Mouse (Mus musculus): Measurements from ENCODE around the gene Gc. TPM values are rescaled to one million over a fixed set of nuclear protein-coding genes. Genes with fewer than 3 reads are reported as not detected.
A peak's percentile ranks its signal among the peaks of the same experiment; 100 is the strongest.

The Gc gene
- polyA plus RNA-seq (2016; fragmentation: Nextera tagmentation; extraction: Ambion mirVana) = not detected in 2 replicates

- no peak within 1 kb of the TSS for H3K4me3 ChIP-seq
- H3K27ac ChIP-seq = no peak within 1 kb of the TSS
- no peaks in the 10 kb centered on the region for H3K27me3 ChIP-seq (ENCODE audit: insufficient read depth, poor library complexity, severe bottlenecking)
- H3K36me3 ChIP-seq = no peaks in the 10 kb centered on the region
- no peak for DNase-seq (ENCODE audit: low spot score)
- WGBS = 75% methylated on average over 5 of the region's 5 CpGs
- H3K9me3 ChIP-seq = no peaks in the 10 kb centered on the region
- no peaks in the 10 kb centered on the region for H3K4me1 ChIP-seq (replicated peaks)
Measured at GRCm38 (mm10) chr5:89457554-89458062, at the start of gene Gc. Gc (minus strand) TSS chr5:89457898.

DNA sequence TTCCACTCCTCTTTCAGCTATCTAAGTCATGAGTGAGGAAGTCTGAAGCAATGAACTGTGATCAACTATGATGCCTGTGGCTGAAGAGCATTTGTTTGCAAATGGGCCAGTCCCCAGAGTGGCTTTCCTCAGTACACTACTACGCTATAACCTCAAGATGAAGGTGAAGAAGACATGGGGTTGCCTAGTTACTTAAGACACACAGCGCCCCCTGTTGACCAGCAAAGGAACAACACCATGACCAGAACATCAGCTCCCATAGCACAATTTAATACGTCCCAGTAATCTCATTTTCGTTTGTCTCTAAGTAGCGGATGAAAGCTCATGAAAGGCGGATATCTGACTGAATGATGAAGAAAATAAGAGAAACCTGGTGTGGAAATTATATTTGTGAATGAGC lies 42.5 kb upstream of the Gc start:
- DNase-seq (ENCODE audit: low spot score) = no peak
- no peak overlapping the region for H3K4me3 ChIP-seq

DNA sequence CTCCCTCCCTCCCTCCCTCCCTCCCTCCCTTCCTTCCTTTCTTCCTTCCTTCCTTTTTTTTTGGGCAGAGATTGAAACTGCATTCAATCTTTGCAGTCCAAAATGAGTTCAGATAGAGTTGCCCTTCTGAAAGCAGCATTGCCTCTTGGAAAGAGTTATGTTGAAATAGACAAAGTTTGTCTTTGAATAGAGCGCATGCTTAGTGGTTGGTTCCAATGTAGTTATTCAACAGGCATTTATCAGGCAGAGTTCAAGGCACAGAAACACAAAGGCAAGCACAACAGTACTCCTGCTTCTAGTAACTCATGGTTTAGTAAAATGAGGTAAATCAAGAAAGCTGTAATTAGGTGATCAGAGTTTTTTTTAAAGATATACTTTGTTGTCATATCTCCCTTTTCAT lies 34.9 kb upstream of the Gc start:
- 91% methylated on average over 1 of the region's 1 CpGs for WGBS

More for the DNA sequence above, 42.5 kb upstream of the Gc start:
- 61% methylated on average over 6 of the region's 6 CpGs for WGBS
- no peaks in the 10 kb centered on the region for H3K4me1 ChIP-seq (replicated peaks)
- H3K27ac ChIP-seq = no peak overlapping the region
- H3K9me3 ChIP-seq = no peaks in the 10 kb centered on the region
- no peaks in the 10 kb centered on the region for H3K36me3 ChIP-seq
- H3K27me3 ChIP-seq (ENCODE audit: insufficient read depth, poor library complexity, severe bottlenecking) = no peaks in the 10 kb centered on the region

GRCm38 (mm10) chr5:89470483-89470882 lies 12.8 kb upstream of the Gc start:
- Histone ChIP-seq H3K9me3 (no peaks in the 10 kb centered on the region), H3K4me3 (no peak overlapping the region), H3K27ac (no peak overlapping the region), H3K36me3 (no peaks in the 10 kb centered on the region), H3K27me3 (ENCODE audit: insufficient read depth, poor library complexity, severe bottlenecking) (no peaks in the 10 kb centered on the region), H3K4me1 (replicated peaks) (no peaks in the 10 kb centered on the region)
- 70% methylated on average over 4 of the region's 4 CpGs for WGBS
- DNase-seq (ENCODE audit: low spot score) = no peak

More for the DNA sequence above, 34.9 kb upstream of the Gc start:
- no peaks in the 10 kb centered on the region for H3K27me3 ChIP-seq (ENCODE audit: insufficient read depth, poor library complexity, severe bottlenecking)
- no peaks in the 10 kb centered on the region for H3K9me3 ChIP-seq
- no peak overlapping the region for H3K27ac ChIP-seq
- DNase-seq (ENCODE audit: low spot score) = no peak
- no peak overlapping the region for H3K4me3 ChIP-seq
- no peaks in the 10 kb centered on the region for H3K4me1 ChIP-seq (replicated peaks)
- H3K36me3 ChIP-seq = no peaks in the 10 kb centered on the region

GRCm38 (mm10) chr5:89467886-89468285 lies 10.2 kb upstream of the Gc start:
- 83% methylated on average over 2 of the region's 2 CpGs for WGBS
- no peaks in the 10 kb centered on the region for H3K4me1 ChIP-seq (replicated peaks)
- H3K4me3 ChIP-seq = no peak overlapping the region
- H3K36me3 ChIP-seq = no peaks in the 10 kb centered on the region
- H3K27ac ChIP-seq = no peak overlapping the region
- no peaks in the 10 kb centered on the region for H3K27me3 ChIP-seq (ENCODE audit: insufficient read depth, poor library complexity, severe bottlenecking)
- no peak for DNase-seq (ENCODE audit: low spot score)
- H3K9me3 ChIP-seq = no peaks in the 10 kb centered on the region

GRCm38 (mm10) chr5:89467045-89467444 lies 9.3 kb upstream of the Gc start:
- Histone ChIP-seq H3K4me3 (no peak overlapping the region), H3K27me3 (ENCODE audit: insufficient read depth, poor library complexity, severe bottlenecking) (no peaks in the 10 kb centered on the region), H3K9me3 (no peaks in the 10 kb centered on the region), H3K36me3 (no peaks in the 10 kb centered on the region), H3K4me1 (replicated peaks) (no peaks in the 10 kb centered on the region), H3K27ac (no peak overlapping the region)
- no peak for DNase-seq (ENCODE audit: low spot score)
- WGBS = 79% methylated on average over 1 of the region's 1 CpGs

DNA sequence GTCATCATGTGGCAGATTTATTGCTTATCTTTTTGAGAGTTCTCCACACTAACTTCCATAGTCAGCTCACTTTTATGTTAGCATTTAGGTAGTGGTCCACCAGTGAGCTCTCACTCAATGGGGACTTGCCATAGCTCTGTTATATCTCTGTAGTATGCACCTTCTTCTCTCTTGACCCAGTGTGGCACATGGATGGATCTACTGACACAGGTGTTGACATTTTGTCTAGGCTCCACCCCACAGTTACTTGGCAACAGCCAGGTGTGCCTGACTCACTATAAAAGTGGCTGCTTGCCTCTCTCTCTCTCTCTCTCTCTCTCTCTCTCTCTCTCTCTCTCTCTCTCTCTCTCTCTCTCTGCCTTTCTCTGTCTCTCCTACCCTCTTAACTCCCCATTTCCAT lies 8.6 kb upstream of the Gc start:
- H3K27me3 ChIP-seq (ENCODE audit: insufficient read depth, poor library complexity, severe bottlenecking) = no peaks in the 10 kb centered on the region
- no peak for DNase-seq (ENCODE audit: low spot score)

GRCm38 (mm10) chr5:89461817-89462216 lies 4.1 kb upstream of the Gc start:
- Histone ChIP-seq H3K27ac (no peak overlapping the region), H3K4me3 (no peak overlapping the region), H3K4me1 (replicated peaks) (no peaks in the 10 kb centered on the region), H3K9me3 (no peaks in the 10 kb centered on the region), H3K27me3 (ENCODE audit: insufficient read depth, poor library complexity, severe bottlenecking) (no peaks in the 10 kb centered on the region), H3K36me3 (no peaks in the 10 kb centered on the region)
- no peak for DNase-seq (ENCODE audit: low spot score)
- 78% methylated on average over 4 of the region's 4 CpGs for WGBS

More for the DNA sequence above, 8.6 kb upstream of the Gc start:
- H3K27ac ChIP-seq = no peak overlapping the region
- H3K9me3 ChIP-seq = no peaks in the 10 kb centered on the region
- H3K36me3 ChIP-seq = no peaks in the 10 kb centered on the region
- no peak overlapping the region for H3K4me3 ChIP-seq
- H3K4me1 ChIP-seq (replicated peaks) = no peaks in the 10 kb centered on the region

DNA sequence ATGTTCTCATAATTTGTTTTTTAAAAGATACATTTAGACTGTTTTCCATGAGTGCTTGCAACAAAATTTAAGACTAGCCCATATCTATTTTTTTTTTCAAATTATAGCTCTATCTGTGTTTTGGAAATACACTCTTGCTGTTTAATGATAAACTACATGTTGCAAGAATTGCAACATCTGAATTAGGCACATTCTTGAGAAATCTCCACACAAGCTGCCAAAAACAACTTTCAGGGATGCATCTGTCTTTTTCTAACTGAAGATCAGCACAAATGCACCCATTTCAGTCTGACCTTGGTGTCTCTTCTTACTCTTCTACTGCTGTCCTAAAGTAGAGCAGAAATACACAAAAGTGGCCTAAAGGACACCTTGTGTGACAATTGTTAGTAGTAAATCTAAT lies 1.9 kb upstream of the Gc start:
- Histone ChIP-seq H3K9me3 (no peaks in the 10 kb centered on the region), H3K36me3 (no peaks in the 10 kb centered on the region), H3K4me3 (no peak overlapping the region), H3K27ac (no peak overlapping the region), H3K27me3 (ENCODE audit: insufficient read depth, poor library complexity, severe bottlenecking) (no peaks in the 10 kb centered on the region), H3K4me1 (replicated peaks) (no peaks in the 10 kb centered on the region)
- DNase-seq (ENCODE audit: low spot score) = no peak

DNA sequence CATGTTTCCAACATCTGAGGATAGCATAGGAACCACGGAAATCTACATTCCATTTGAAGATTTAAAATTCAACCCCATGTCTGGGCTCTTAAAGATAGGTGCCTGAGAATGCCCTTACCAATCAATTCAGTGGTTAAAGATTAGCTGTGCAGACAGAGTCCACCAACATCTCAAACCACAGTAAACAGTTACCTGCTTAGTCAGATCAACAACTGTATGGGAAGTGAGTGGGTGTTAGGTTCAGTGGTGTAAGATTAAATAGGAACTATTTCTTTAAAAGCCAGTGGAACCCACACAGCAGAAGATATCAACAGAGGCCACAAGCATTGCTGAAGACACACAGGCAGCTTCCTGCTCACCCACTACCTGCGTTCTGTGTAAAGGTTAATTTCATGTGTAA lies 1.3 kb upstream of the Gc start:
- Histone ChIP-seq H3K36me3 (no peaks in the 10 kb centered on the region), H3K9me3 (no peaks in the 10 kb centered on the region), H3K4me3 (no peak overlapping the region), H3K27me3 (ENCODE audit: insufficient read depth, poor library complexity, severe bottlenecking) (no peaks in the 10 kb centered on the region), H3K27ac (no peak overlapping the region), H3K4me1 (replicated peaks) (no peaks in the 10 kb centered on the region)
- no peak for DNase-seq (ENCODE audit: low spot score)
- 86% methylated on average over 2 of the region's 2 CpGs for WGBS

DNA sequence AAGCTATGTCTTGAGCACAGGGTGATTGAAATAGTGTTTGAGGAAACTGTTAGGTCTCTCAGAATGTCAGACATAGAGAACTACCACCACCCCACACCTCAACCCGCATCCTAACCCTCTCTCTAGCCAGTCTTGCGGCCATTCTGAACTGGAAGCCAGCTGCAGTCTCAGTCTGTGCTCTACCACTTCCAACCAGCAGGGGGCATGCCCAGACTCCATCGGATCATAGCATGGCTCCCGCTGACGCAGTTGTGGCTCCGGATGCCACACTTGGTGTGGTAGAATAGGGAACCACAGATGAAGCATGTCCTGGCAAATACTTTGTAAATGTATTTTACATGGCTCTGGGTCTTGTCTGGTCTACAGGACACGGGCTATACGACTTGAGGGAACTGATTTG lies 2.2 kb downstream of the Gc start:
- Histone ChIP-seq H3K9me3 (no peaks in the 10 kb centered on the region), H3K27me3 (ENCODE audit: insufficient read depth, poor library complexity, severe bottlenecking) (no peaks in the 10 kb centered on the region), H3K36me3 (no peaks in the 10 kb centered on the region), H3K27ac (no peak overlapping the region), H3K4me1 (replicated peaks) (no peaks in the 10 kb centered on the region), H3K4me3 (no peak overlapping the region)
- DNase-seq (ENCODE audit: low spot score) = peak; percentile 60
- WGBS = 48% methylated on average over 8 of the region's 8 CpGs

DNA sequence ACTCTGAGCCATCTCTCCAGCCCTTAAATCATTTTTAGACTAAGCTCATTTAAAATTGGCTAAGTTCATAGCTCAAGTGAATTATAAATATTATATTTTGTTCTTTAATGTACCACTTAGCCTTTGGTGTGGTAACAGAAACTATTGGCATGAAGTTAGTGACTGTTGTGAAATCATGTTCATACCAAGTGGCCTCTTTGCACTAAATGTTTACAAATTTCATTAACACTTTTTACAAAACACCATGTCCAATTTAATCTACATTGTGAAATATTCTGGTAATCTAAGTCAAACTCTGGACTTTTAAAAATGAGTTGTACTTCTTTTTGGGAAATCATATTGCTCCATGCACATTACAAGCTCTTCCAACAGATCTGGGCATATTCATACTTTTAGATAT lies 6.9 kb downstream of the Gc start:
- no peak overlapping the region for H3K4me3 ChIP-seq
- DNase-seq (ENCODE audit: low spot score) = no peak
- no peaks in the 10 kb centered on the region for H3K27me3 ChIP-seq (ENCODE audit: insufficient read depth, poor library complexity, severe bottlenecking)
- H3K4me1 ChIP-seq (replicated peaks) = no peaks in the 10 kb centered on the region
- no peaks in the 10 kb centered on the region for H3K36me3 ChIP-seq
- no peaks in the 10 kb centered on the region for H3K9me3 ChIP-seq
- H3K27ac ChIP-seq = no peak overlapping the region

GRCm38 (mm10) chr5:89449325-89449724 lies 8.4 kb downstream of the Gc start:
- 91% methylated on average over 9 of the region's 9 CpGs for WGBS
- H3K27ac ChIP-seq = no peak overlapping the region
- H3K27me3 ChIP-seq (ENCODE audit: insufficient read depth, poor library complexity, severe bottlenecking) = no peaks in the 10 kb centered on the region
- H3K36me3 ChIP-seq = no peaks in the 10 kb centered on the region
- DNase-seq (ENCODE audit: low spot score) = no peak
- no peaks in the 10 kb centered on the region for H3K4me1 ChIP-seq (replicated peaks)
- no peaks in the 10 kb centered on the region for H3K9me3 ChIP-seq
- H3K4me3 ChIP-seq = no peak overlapping the region

DNA sequence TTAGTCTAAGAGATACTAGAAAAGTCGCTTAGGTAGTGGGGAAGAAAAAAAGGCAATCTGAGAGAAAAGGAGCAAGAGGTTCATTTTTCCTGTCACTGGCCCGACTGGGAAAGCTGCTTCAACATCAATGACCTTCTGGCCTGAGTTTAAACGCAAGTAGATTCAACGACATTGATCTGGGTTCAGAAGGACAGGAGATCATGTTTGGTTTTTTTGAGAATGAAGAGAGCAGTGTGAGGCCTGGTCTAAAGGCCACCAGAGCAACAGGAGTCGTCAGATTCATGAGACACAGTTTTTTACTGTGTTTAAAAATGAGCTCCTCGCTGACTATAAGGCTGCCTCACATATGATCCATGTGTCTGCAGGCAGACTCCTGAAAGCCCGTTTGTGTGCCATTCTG lies 9.7 kb downstream of the Gc start:
- no peak for DNase-seq (ENCODE audit: low spot score)
- Histone ChIP-seq H3K36me3 (no peaks in the 10 kb centered on the region), H3K4me3 (no peak overlapping the region), H3K27ac (no peak overlapping the region), H3K27me3 (ENCODE audit: insufficient read depth, poor library complexity, severe bottlenecking) (no peaks in the 10 kb centered on the region), H3K9me3 (no peaks in the 10 kb centered on the region), H3K4me1 (replicated peaks) (no peaks in the 10 kb centered on the region)
- 73% methylated on average over 7 of the region's 7 CpGs for WGBS
